Mouse (Mus musculus) mouse trophoblast stem cell (cell line): ENCODE measurements at regions not wholly inside any gene's neighbourhood (a gene's known extent, or its start where the extent isn't known, plus 50 kb on each side); places are given as distances from the start of the nearest gene placed in this dataset.

ENCODE experiments used
- in situ Hi-C, 2 experiments: fragments of 300-500 bp; cut with MseI, MboI; formaldehyde crosslinking; loops; 2 replicates in 1 of 2; 3 replicates in 1 of 2; pipeline ENCODE4 v1.15.1; 2025

- in situ Hi-C loops = no loop called here
These were observed 217.3 kb upstream of the Tnp1 start for GRCm38 (mm10) chr1:73233041-73233440.

DNA sequence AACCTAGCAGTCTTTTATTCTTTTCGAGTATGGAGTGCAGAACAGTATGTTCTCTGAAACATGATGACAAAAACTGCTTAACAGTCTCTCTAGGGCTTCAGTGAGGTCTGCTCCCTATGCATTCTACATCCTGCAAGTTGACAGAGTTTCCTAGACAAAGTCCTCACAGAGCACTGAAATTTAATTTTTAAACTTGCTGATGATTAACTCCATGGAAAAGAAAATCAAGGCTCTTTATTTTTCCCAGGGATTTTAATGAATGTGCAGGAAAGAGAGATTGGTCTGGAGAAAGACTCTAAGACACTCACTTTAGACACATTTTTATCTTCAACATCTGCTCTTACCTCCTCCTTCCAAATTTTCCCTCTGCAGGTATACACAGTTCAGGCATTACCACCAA is 214.9 kb upstream of the Tnp1 start:
- in situ Hi-C loops = no loop called here

DNA sequence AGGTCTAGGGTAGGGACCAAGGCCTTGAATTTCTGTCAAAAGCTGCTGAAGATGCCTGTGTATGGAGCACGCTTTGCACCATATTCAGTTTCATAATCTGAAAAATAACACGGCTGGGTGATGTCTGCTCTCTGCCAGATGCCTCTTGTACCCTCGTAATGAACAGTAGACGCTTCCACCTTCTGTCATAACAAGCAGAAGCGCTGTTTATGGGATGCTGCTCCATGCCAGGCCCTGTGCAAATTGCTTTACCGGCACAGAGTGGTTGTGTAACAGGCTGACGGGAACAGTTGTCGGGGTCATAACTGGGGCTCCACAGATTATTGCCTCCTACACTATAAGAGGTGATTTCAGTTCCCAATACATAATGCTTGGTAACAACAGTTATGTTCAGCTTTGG is 211.5 kb upstream of the Tnp1 start:
- in situ Hi-C loops = no loop called here

DNA sequence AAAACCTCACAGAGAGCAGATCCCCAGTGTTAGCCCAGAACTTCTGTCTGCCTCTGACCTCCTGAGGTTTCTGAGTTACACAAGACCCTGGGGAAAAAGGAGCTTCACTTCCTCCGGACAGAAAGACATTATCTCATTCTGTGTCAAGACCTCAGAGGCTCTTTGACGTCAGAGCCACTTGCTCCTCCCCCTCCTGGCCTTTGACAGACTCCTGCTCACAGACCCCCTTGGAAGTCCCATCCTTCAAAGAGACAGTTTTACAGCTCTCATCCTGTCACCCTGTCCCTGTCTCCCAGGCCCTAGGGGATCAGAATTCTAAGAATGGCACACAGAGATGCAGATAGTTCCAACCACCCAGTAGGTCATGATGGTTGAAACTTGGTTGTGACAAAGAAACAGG is 206.2 kb upstream of the Tnp1 start:
- in situ Hi-C loops = no loop called here

DNA sequence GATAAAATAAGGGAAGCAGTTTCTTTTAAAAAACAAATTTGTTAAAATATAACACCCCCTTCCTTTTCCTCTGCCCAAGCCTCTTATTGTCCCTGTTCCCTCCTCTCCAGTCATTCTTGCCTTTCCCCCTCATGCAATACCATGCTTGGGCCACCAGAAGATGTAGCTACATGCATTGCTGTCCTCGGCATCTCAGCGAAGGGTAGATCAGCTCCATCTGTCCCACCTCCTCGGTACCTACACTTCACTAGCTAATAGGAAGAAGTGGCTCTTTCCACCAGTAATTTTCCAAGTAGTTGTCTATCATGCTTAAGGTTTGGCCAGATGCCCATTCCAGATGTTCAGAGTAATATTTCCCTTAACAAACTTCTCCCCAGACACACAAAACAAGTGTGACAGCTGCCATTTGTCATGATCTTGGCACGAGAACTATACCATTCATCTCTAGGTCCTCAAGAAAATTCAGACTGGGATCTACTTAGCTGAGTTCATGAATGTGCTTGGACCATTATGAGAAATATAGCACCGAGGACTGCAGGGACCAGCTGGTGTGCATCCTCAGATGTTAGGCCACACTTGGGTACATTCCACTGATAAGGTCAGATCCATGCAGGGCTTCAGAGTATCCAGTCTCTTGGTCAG is 198.7 kb upstream of the Tnp1 start:
- in situ Hi-C loops = no loop called here

DNA sequence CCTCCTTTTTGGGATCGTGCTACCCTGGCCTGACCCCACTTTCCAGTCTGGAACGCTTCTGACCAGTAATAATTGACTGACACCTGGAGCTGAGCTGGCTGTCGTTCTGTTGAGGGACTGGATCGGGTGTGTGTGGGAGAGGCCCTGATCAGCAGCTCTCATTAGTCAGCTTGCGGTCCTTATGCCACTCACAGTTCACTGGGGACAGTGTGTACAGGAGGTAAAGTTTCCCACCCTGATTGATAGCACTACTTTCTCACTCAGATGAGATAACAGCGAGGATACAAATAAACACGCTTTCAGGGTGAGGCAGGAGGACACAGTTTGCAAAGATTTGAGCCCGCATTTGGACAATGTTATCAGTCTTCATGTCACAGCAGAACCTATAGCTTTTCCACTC is 191.7 kb upstream of the Tnp1 start:
- in situ Hi-C loops = no loop called here

GRCm38 (mm10) chr1:73205788-73206187 is 190.1 kb upstream of the Tnp1 start:
- in situ Hi-C loops = no loop called here

GRCm38 (mm10) chr1:73200112-73200511 is 184.4 kb upstream of the Tnp1 start:
- in situ Hi-C loops = no loop called here

DNA sequence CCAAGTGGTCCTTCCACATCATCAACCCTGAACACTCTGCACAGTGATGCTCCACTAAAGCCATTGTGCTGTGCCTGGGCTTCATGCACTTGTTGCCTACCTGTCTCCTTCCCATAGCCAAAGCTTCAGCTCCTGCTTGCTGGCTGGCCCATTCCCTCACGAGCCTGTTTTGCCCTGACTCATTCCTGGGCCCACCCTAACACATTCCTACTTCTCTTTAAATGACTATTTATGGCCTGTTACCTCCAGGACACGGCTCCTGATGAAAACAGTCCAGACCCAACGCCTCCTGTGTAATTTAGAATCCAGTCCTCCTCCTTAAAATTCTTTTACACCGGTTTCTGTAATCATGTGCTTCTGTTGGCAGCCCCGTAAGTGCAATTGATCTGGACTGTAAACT is 175.1 kb upstream of the Tnp1 start:
- in situ Hi-C loops = no loop called here

- in situ Hi-C loops = no loop called here
These were observed 173.1 kb upstream of the Tnp1 start for GRCm38 (mm10) chr1:73188796-73189195.

DNA sequence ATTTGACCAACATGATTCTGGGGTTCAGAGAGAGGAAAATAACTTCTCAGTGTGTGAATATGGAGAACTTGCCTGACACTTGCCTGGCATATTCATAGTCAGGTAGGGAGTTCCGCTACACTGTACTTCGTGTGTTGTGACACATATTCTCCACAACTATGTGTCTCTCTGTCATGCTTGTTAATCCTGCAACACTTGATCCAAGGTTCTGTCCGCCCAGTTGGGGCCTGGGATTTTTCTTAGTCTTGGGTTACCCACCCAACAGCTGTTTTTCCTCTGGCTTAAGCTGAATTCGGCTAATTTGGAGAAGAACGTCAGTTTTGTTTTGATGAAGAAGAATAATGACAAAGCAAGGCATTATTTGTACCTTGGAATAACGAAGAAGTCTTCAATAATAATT is 168.8 kb upstream of the Tnp1 start:
- in situ Hi-C loops = no loop called here

- in situ Hi-C loops = no loop called here
These were observed 163.1 kb upstream of the Tnp1 start for GRCm38 (mm10) chr1:73178810-73179209.

- in situ Hi-C loops = no loop called here
These were observed 161.4 kb upstream of the Tnp1 start for GRCm38 (mm10) chr1:73177076-73177475.

DNA sequence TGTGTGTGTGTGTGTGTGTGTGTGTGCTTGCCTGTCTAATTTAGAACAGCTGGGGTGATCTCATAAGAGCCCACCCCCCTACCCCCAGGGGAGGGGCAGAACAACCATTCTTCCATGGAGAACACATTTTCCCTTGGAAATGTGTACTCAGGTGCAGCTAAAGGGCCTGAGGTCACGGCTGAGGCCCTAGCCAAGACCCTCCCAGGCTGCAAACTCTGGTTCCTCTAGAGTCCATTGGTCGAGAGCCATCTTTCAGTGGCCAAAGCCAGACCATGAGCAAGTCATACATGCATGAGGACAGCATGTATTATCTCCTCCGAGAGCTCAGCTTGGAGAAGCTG is 154.9 kb upstream of the Tnp1 start:
- in situ Hi-C loops = no loop called here

- in situ Hi-C loops = no loop called here
These were observed 154.4 kb upstream of the Tnp1 start for GRCm38 (mm10) chr1:73169929-73170667.

DNA sequence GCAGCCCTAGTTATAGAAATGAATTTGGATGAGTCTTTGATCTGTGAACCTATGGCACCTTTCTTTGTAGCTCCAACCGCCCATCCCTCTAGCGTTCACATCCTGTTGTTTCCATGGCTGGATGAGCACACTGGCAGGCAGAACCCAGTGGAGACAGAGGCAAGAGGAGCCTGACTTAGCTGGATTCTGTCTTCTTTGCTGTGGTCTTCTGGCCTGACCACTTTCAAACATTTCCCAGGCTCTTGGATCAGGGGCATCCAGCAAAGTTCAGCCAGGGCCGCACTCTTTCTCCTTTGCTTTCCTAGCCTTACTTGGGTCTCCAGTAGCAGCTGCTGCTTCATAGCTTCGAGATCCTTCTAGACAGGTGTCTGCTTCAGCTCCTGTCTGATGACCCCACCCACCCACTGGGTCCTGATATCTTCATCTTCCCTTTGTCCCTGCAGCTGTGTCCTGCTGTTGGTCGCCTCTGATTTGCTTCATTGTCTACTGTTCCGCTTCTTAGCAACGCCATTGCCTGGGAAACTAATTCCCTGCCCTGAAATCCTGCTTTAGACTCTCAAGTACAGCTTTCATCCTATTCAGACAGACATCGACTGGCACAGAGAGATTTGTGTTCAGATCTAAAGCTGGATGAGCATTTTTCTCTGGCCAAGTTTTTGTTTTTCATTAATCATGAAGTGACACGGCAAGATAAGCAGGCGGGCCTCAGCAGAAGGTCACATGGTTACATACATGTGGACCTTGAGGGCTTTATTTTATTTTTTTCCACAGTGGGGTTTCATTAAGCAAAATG is 153.6 kb upstream of the Tnp1 start:
- in situ Hi-C loops = no loop called here

GRCm38 (mm10) chr1:73160199-73160598 is 144.5 kb upstream of the Tnp1 start:
- in situ Hi-C loops = no loop called here

DNA sequence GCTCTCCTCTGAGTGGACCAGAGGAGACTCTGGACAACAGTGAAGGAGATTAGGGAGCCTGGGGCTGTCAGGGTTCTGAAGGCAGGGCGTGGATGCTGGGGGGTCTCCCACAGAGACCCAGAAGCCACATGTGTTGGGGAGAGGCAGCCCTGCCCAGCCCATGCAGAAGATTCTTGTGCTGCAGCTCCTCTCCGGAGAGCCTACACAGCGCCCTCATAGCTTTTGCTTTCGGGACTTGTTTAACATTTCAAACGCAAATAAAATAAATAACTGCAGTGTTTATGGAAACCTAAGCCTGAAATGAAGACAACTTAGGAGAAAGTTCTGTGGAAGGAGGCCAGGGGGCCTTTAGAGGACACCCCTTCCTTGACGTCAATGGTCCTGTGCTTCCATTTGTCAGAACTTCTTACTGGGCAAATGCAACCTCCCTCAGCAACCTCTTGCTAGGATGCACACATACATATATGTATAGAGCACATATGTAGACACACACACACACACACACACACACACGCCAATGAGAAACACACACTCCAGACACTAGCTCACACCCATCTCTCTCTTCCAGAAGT is 143.8 kb upstream of the Tnp1 start:
- in situ Hi-C loops = no loop called here

- in situ Hi-C loops = no loop called here
These were observed 137.9 kb upstream of the Tnp1 start for GRCm38 (mm10) chr1:73153438-73154097.

- in situ Hi-C loops = no loop called here
These were observed 134.2 kb upstream of the Tnp1 start for GRCm38 (mm10) chr1:73149926-73150325.

DNA sequence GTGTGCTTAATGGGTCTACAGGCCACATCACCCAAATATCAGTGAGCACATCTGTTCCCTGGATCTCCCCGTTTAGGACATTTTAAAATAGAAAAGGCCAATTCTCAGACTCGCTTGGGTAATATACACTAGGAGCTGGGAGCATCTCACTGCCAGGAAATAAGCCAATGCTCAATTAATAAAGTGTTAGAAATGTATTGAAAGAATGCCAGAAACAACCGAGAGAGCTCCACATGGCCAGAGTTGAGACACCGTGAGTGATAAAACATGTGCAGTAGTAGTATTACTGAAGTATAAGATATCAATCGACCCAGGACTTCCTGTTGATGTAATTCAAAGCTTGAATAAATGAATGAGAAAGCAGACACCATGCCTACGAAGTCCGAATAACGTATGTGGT is 127.1 kb upstream of the Tnp1 start:
- in situ Hi-C loops = no loop called here
